Mouse (Mus musculus) CH12.LX (cell line): ENCODE results near the gene Cycs. TPM values are rescaled to one million over a fixed set of nuclear protein-coding genes. Genes with fewer than 3 reads are reported as not detected.

Source experiments
- DNase-seq: peaks from one replicate; pipeline ENCODE4 v3.0.0-alpha.2; 2013; ENCODE audit errors: extremely low read depth
- H3K27ac ChIP-seq: 2 replicates; pipeline ENCODE4 v1.5.1; 2012; ENCODE audit warnings: low read depth, mild to moderate bottlenecking, control low read depth, moderate library complexity; ENCODE audit not compliant: insufficient read depth
- H3K27me3 ChIP-seq: replicated peaks from 2 replicates; pipeline ENCODE3; 2012; ENCODE audit warnings: inconsistent platforms
- H3K36me3 ChIP-seq, 2 experiments: replicated peaks in 1 of 2; 2 replicates each; pipeline versions ENCODE3 to v1.6.1; 2012; ENCODE audit warnings: inconsistent platforms in 1 of 2, low read length in 1 of 2, mild to moderate bottlenecking in 1 of 2, mixed read lengths in 1 of 2, moderate library complexity in 1 of 2; ENCODE audit not compliant: control insufficient read depth in 1 of 2, insufficient read depth in 1 of 2
- H3K4me1 ChIP-seq, 2 experiments: 2 replicates each; pipeline ENCODE4 v1.6.1; 2012; ENCODE audit warnings: inconsistent platforms in 1 of 2, moderate library complexity in 1 of 2; ENCODE audit not compliant: insufficient read depth in 2 of 2, control insufficient read depth in 1 of 2
- H3K4me2 ChIP-seq: 2 replicates; pipeline ENCODE4 v1.6.1; 2012; ENCODE audit warnings: low read depth, mild to moderate bottlenecking, control low read depth; ENCODE audit not compliant: poor library complexity, insufficient read depth, severe bottlenecking
- H3K4me3 ChIP-seq, 3 experiments: fragments of 150-350 bp in 1 of 3; sonication (generic) in 1 of 3; replicated peaks in 1 of 3; 2 replicates each; pipeline versions ENCODE3 to v1.5.1; 2011 to 2012; ENCODE audit warnings: low read depth in 2 of 3, low read length in 2 of 3, mild to moderate bottlenecking in 2 of 3, moderate library complexity in 2 of 3, control low read depth in 1 of 3, improper control_type of control experiment in 1 of 3, inconsistent platforms in 1 of 3, mixed read lengths in 1 of 3; ENCODE audit not compliant: poor library complexity in 1 of 3
- H3K79me2 ChIP-seq: replicated peaks from 2 replicates; pipeline ENCODE4 v1.6.1; 2012; ENCODE audit warnings: mild to moderate bottlenecking, moderate library complexity; ENCODE audit not compliant: control insufficient read depth, poor library complexity, insufficient read depth, severe bottlenecking; ENCODE audit errors: extremely low read depth
- H3K9ac ChIP-seq: 2 replicates; pipeline ENCODE4 v1.6.1; 2012; ENCODE audit warnings: low read depth, mild to moderate bottlenecking, control low read depth, moderate library complexity; ENCODE audit not compliant: insufficient read depth
- H3K9me3 ChIP-seq: replicated peaks from 2 replicates; pipeline ENCODE3; 2012; ENCODE audit warnings: low read length, inconsistent platforms, mixed read lengths
- BHLHE40 ChIP-seq: IDR thresholded peaks from 2 replicates; pipeline ENCODE4 v1.6.1; 2011; ENCODE audit warnings: mild to moderate bottlenecking, low read depth, low read length, improper control_type of control experiment
- CTCF ChIP-seq, 2 experiments: IDR thresholded peaks in 1 of 2; conservative IDR thresholded peaks in 1 of 2; 2 replicates each; pipeline ENCODE4 v1.5.1; 2011 to 2012; ENCODE audit warnings: low read depth in 2 of 2, low read length in 2 of 2, improper control_type of control experiment in 1 of 2, inconsistent platforms in 1 of 2, mild to moderate bottlenecking in 1 of 2, moderate library complexity in 1 of 2
- ELF1 ChIP-seq: IDR thresholded peaks from 2 replicates; pipeline ENCODE4 v1.6.1; 2014; ENCODE audit warnings: low read depth, mild to moderate bottlenecking, inconsistent platforms, low read length, improper control_type of control experiment
- ETS1 ChIP-seq: conservative IDR thresholded peaks from 2 replicates; pipeline ENCODE4 v1.6.1; 2012; ENCODE audit warnings: low read depth, mild to moderate bottlenecking, inconsistent platforms, low read length, improper control_type of control experiment, moderate library complexity
- GABPA ChIP-seq: IDR thresholded peaks from 2 replicates; pipeline ENCODE4 v1.6.1; 2012; ENCODE audit warnings: low read depth, low read length, improper control_type of control experiment, inconsistent platforms; ENCODE audit not compliant: insufficient replicate concordance
- IRF4 ChIP-seq: IDR thresholded peaks from 2 replicates; pipeline ENCODE4 v1.6.1; 2014; ENCODE audit warnings: low read depth, mild to moderate bottlenecking, inconsistent platforms, low read length, improper control_type of control experiment
- JUND ChIP-seq: conservative IDR thresholded peaks from 2 replicates; pipeline ENCODE4 v1.6.1; 2011; ENCODE audit warnings: low read depth, low read length, improper control_type of control experiment
- KAT2A ChIP-seq: IDR thresholded peaks from 2 replicates; pipeline ENCODE4 v1.6.1; 2012; ENCODE audit warnings: low read length, improper control_type of control experiment, inconsistent platforms; ENCODE audit not compliant: insufficient replicate concordance
- MAFK ChIP-seq: IDR thresholded peaks from 2 replicates; pipeline ENCODE4 v1.6.1; 2011; ENCODE audit warnings: low read length, improper control_type of control experiment; ENCODE audit not compliant: insufficient replicate concordance
- MAX ChIP-seq: IDR thresholded peaks from 2 replicates; pipeline ENCODE4 v1.6.1; 2011; ENCODE audit warnings: low read length, improper control_type of control experiment
- MEF2A ChIP-seq: IDR thresholded peaks from 2 replicates; pipeline ENCODE4 v1.6.1; 2014; ENCODE audit warnings: low read depth, mild to moderate bottlenecking, inconsistent platforms, low read length, improper control_type of control experiment, borderline replicate concordance
- MYC ChIP-seq: IDR thresholded peaks from 2 replicates; pipeline ENCODE4 v1.6.1; 2011; ENCODE audit warnings: low read depth, mild to moderate bottlenecking, improper control_type of control experiment, low read length
- NELFE ChIP-seq: IDR thresholded peaks from 2 replicates; pipeline ENCODE4 v1.6.1; 2011; ENCODE audit warnings: low read depth, low read length, improper control_type of control experiment
- PAX5 ChIP-seq: IDR thresholded peaks from 2 replicates; pipeline ENCODE4 v1.6.1; 2012; ENCODE audit warnings: low read length, inconsistent platforms, mixed read lengths
- POLR2A ChIP-seq: IDR thresholded peaks from 2 replicates; pipeline ENCODE4 v1.6.1; 2011; ENCODE audit warnings: low read depth, mild to moderate bottlenecking, improper control_type of control experiment, low read length
- POLR2AphosphoS2 ChIP-seq: IDR thresholded peaks from 2 replicates; pipeline ENCODE4 v1.6.1; 2011; ENCODE audit warnings: low read depth, low read length, improper control_type of control experiment
- RAD21 ChIP-seq: IDR thresholded peaks from 2 replicates; pipeline ENCODE4 v1.6.1; 2011; ENCODE audit warnings: low read depth, mild to moderate bottlenecking, low read length, improper control_type of control experiment, moderate library complexity
- RCOR1 ChIP-seq: conservative IDR thresholded peaks from 2 replicates; pipeline ENCODE4 v1.6.1; 2012; ENCODE audit warnings: low read depth, mild to moderate bottlenecking, inconsistent platforms, low read length, improper control_type of control experiment
- SMC3 ChIP-seq: IDR thresholded peaks from 2 replicates; pipeline ENCODE4 v1.6.1; 2011; ENCODE audit warnings: low read depth, low read length, improper control_type of control experiment
- TBP ChIP-seq: conservative IDR thresholded peaks from 2 replicates; pipeline ENCODE4 v1.6.1; 2011; ENCODE audit warnings: low read depth, low read length, improper control_type of control experiment
- UBTF ChIP-seq: IDR thresholded peaks from 2 replicates; pipeline ENCODE4 v1.6.1; 2012; ENCODE audit warnings: low read depth, mild to moderate bottlenecking, inconsistent platforms, low read length, improper control_type of control experiment, moderate library complexity
- USF2 ChIP-seq: conservative IDR thresholded peaks from 2 replicates; pipeline ENCODE4 v1.6.1; 2011; ENCODE audit warnings: low read depth, low read length, improper control_type of control experiment
- ZC3H11A ChIP-seq: IDR thresholded peaks from 2 replicates; pipeline ENCODE4 v1.6.1; 2012; ENCODE audit warnings: low read depth, mild to moderate bottlenecking, inconsistent platforms, low read length, improper control_type of control experiment
- ZKSCAN1 ChIP-seq: IDR thresholded peaks from 2 replicates; pipeline ENCODE4 v1.6.1; 2012; ENCODE audit warnings: low read depth, inconsistent platforms, low read length, improper control_type of control experiment, borderline replicate concordance
- ZMIZ1 ChIP-seq: IDR thresholded peaks from 2 replicates; pipeline ENCODE4 v1.6.1; 2012; ENCODE audit warnings: low read depth, mild to moderate bottlenecking, inconsistent platforms, low read length, improper control_type of control experiment
- ZNF384 ChIP-seq: IDR thresholded peaks from 2 replicates; pipeline ENCODE4 v1.6.1; 2012; ENCODE audit warnings: low read depth, low read length, improper control_type of control experiment, inconsistent platforms
- dilution Hi-C: fragments of 300-500 bp; cut with MboI; formaldehyde crosslinking; loops from 2 replicates; pipeline ENCODE4 v1.14.3; 2020; ENCODE audit warnings: low sequenced_read_pairs; ENCODE audit not compliant: extremely low pct_unique_long_range_greater_than_20kb, extremely low pct_ligation_motif_present
- in situ Hi-C: fragments of 300-500 bp; cut with MboI; formaldehyde crosslinking; loops from 3 replicates; pipeline ENCODE4 v1.14.3; 2019; ENCODE audit warnings: low sequenced_read_pairs, low pct_ligation_motif_present, low pct_unique_long_range_greater_than_20kb, mixed read lengths
- polyA plus RNA-seq: library from polyadenylated mRNA; unstranded; fragments of >175 nt; gene quantifications from 2 replicates; pipeline ENCODE4 v1.2.1, GENCODE M21; 2012; ENCODE audit warnings: low read depth; ENCODE audit not compliant: insufficient read length
- total RNA-seq, 2 experiments: library from RNA; depleted of rRNA; stranded (reverse); fragments of 300-350 nt in 1 of 2; fragments of >200 nt in 1 of 2; gene quantifications; 2 replicates each; pipeline ENCODE4 v1.2.3; 2012 to 2014

Gene Cycs
- total and polyA plus RNA-seq, 3 experiments = 34.2 to 122 (median 44.6) TPM

GRCm38 (mm10) chr6:50590234-50590633, 23.9 kb upstream of the Cycs start:
- H3K27me3 ChIP-seq = peaks cover 6% of the 10 kb centered on the region
- H3K9me3 ChIP-seq = peaks cover 6% of the 10 kb centered on the region
- no peak overlapping the region for H3K9ac ChIP-seq
- no peak for TF ChIP-seq JUND
- TF ChIP-seq SMC3 = no peak
- TF ChIP-seq ZMIZ1 = no peak
- TF ChIP-seq ZKSCAN1 = no peak
- no peak for TF ChIP-seq TBP
- no peak for TF ChIP-seq MAX
- no peak for TF ChIP-seq POLR2A
- TF ChIP-seq IRF4 = no peak
- TF ChIP-seq ZC3H11A = no peak
- TF ChIP-seq POLR2AphosphoS2 = no peak
- TF ChIP-seq MAFK = no peak
- no peak for TF ChIP-seq USF2
- no peak for TF ChIP-seq RCOR1
- TF ChIP-seq PAX5 = no peak
- no peak for TF ChIP-seq ELF1
- TF ChIP-seq ZNF384 = no peak
- TF ChIP-seq ETS1 = no peak
- TF ChIP-seq UBTF = no peak
- TF ChIP-seq, all 38 proteins: peak for 0
- dilution Hi-C loops = no loop called here
- Histone ChIP-seq H3K4me1 (no peaks in the 10 kb centered on the region), H3K27ac (no peak overlapping the region), H3K4me3 (no peak overlapping the region), H3K4me2 (no peak overlapping the region), H3K79me2 (no peaks in the 10 kb centered on the region), H3K36me3 (no peaks in the 10 kb centered on the region)
- no peak for DNase-seq
- in situ Hi-C loops = no loop called here

GRCm38 (mm10) chr6:50588251-50588650, 21.9 kb upstream of the Cycs start:
- Histone ChIP-seq H3K27me3 (no peaks in the 10 kb centered on the region), H3K4me3 (no peak overlapping the region), H3K27ac (no peak overlapping the region), H3K9me3 (no peaks in the 10 kb centered on the region), H3K36me3 (no peaks in the 10 kb centered on the region), H3K79me2 (no peaks in the 10 kb centered on the region), H3K4me2 (no peak overlapping the region), H3K9ac (no peak overlapping the region), H3K4me1 (no peaks in the 10 kb centered on the region)
- no peak for TF ChIP-seq KAT2A
- TF ChIP-seq CTCF (conservative IDR thresholded peaks at IDR 0.05 in 1 of 2, IDR thresholded peaks at IDR 0.05 in 1 of 2; ENCODE audit: low read depth in 2 of 2, low read length in 2 of 2) = peak; percentile 81 to 83
- TF ChIP-seq ZNF384 = no peak
- TF ChIP-seq ETS1 = no peak
- 0 out of 2 replicates have a peak, but pooled peaks have one; percentile 25 for TF ChIP-seq MYC
- TF ChIP-seq UBTF = no peak
- peak; percentile 71 for TF ChIP-seq RAD21
- no peak for TF ChIP-seq BHLHE40
- TF ChIP-seq MEF2A = no peak
- no peak for TF ChIP-seq GABPA
- no peak for TF ChIP-seq ZC3H11A
- peak; percentile 52 for TF ChIP-seq SMC3
- TF ChIP-seq NELFE = no peak
- dilution Hi-C loops = no loop called here
- DNase-seq = peak; percentile 82
- in situ Hi-C loops = no loop called here
